In the genomic region with DNA sequence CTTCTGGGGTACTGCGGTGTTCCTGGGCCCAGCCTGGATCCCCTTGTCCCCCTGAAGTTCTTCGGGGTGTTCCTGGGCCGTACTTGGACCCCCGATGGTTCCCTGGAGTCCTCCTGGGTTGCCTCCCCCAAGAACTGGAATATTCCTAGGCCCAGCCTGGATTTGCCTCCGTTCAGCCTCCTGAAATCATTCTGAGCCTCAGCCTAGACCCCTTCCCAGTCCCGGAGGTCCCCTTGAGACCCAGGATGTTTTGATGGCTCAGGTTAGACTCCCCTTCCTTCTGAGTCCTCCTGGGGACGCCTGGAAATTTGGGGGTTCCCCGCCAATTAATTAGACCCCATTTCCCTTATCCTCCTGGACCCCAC, we compare ENCODE assay signal across 8 mouse cellular contexts. TPM values are rescaled to one million over a fixed set of nuclear protein-coding genes. Genes with fewer than 3 reads are reported as not detected.
A peak's percentile ranks its signal among the peaks of the same experiment; 100 is the strongest.
DNase-seq lines count a peak whose midpoint lies in the region; ATAC-seq and TF ChIP-seq lines count a peak whose summit lies in the region.

No protein-coding gene starts in this region.

- no peak for TF ChIP-seq EP300 in ES-Bruce4 (IDR thresholded peaks at IDR 0.05; ENCODE audit: insufficient read depth, low read depth, low read length)
- TF ChIP-seq EP300 in liver, postnatal 0 days (IDR thresholded peaks at IDR 0.05; ENCODE audit: low read depth): no peak

- no peaks in the 10 kb centered on the region for H3K27me3 ChIP-seq in heart, embryonic 13.5 days (replicated peaks)
- H3K27me3 ChIP-seq in ES-Bruce4 (ENCODE audit: control insufficient read depth, insufficient read depth, low read length, poor library complexity, severe bottlenecking): no peaks in the 10 kb centered on the region; the same call in 1 of the 2 replicates
- no peaks in the 10 kb centered on the region for H3K27me3 ChIP-seq in forebrain, embryonic 16.5 days (replicated peaks; ENCODE audit: control insufficient read depth, insufficient read depth, low read length)
- H3K27me3 ChIP-seq in liver, postnatal 0 days (ENCODE audit: insufficient read depth, low read length): peaks cover 24% of the 10 kb centered on the region

- H3K9me3 ChIP-seq in heart, embryonic 13.5 days: no peaks in the 10 kb centered on the region
- H3K9me3 ChIP-seq in ES-Bruce4 (replicated peaks; ENCODE audit: control insufficient read depth, insufficient read depth, low read length, poor library complexity, severe bottlenecking): no peaks in the 10 kb centered on the region
- H3K9me3 ChIP-seq in forebrain, embryonic 16.5 days (ENCODE audit: control insufficient read depth, low read length): no peaks in the 10 kb centered on the region
- H3K9me3 ChIP-seq in liver, postnatal 0 days (ENCODE audit: low read length): no peaks in the 10 kb centered on the region

- H3K27ac ChIP-seq in heart, embryonic 13.5 days (replicated peaks): peak overlapping the region; percentile 40
- no peak overlapping the region for H3K27ac ChIP-seq in ES-Bruce4 (ENCODE audit: insufficient read depth, low read length)
- peak overlapping the region; percentile 67 for H3K27ac ChIP-seq in forebrain, embryonic 16.5 days (ENCODE audit: low read length)
- H3K27ac ChIP-seq in liver, postnatal 0 days (ENCODE audit: low read depth): peak overlapping the region; percentile 96

- TF ChIP-seq CTCF in ES-Bruce4 (IDR thresholded peaks at IDR 0.05; ENCODE audit: low read depth, low read length): no peak
- no peak for TF ChIP-seq CTCF in liver, postnatal 0 days (IDR thresholded peaks at IDR 0.05; ENCODE audit: low read depth)

- DNase-seq in heart, postnatal 25 days (ENCODE audit: low spot score): no peak
- no peak for DNase-seq in liver, postnatal 0 days
- DNase-seq in urinary bladder, adult 2 months (ENCODE audit: low spot score): no peak
- no peak for DNase-seq in thymus, postnatal 10 days (ENCODE audit: low spot score in 2 of 2)
- DNase-seq in cerebellum, adult 9-11 months: no peak

- H3K4me1 ChIP-seq in heart, embryonic 13.5 days: peaks cover 22% of the 10 kb centered on the region
- H3K4me1 ChIP-seq in ES-Bruce4 (ENCODE audit: control insufficient read depth, insufficient read depth, low read length): peaks cover 3% of the 10 kb centered on the region
- H3K4me1 ChIP-seq in forebrain, embryonic 16.5 days (replicated peaks; ENCODE audit: control insufficient read depth, insufficient read depth, low read length): peaks cover 26% of the 10 kb centered on the region
- H3K4me1 ChIP-seq in liver, postnatal 0 days (ENCODE audit: insufficient read depth): peaks cover 5% of the 10 kb centered on the region

- H3K4me2 ChIP-seq in heart, embryonic 13.5 days: peak overlapping the region; percentile 93
- H3K4me2 ChIP-seq in forebrain, embryonic 16.5 days (ENCODE audit: low read length): peak overlapping the region; percentile 90
- H3K4me2 ChIP-seq in liver, postnatal 0 days (ENCODE audit: low read depth, low read length): peak overlapping the region; percentile 82

- peak overlapping the region; percentile 99 for H3K9ac ChIP-seq in heart, embryonic 13.5 days
- peak overlapping the region; percentile 97 for H3K9ac ChIP-seq in ES-Bruce4 (ENCODE audit: low read depth, poor library complexity, severe bottlenecking)
- H3K9ac ChIP-seq in forebrain, embryonic 16.5 days (replicated peaks; ENCODE audit: low read depth, low read length): peak overlapping the region; percentile 89
- H3K9ac ChIP-seq in liver, postnatal 0 days (replicated peaks): peak overlapping the region; percentile 91

- H3K4me3 ChIP-seq in heart, embryonic 13.5 days: peak overlapping the region; percentile 98
- peak overlapping the region; percentile 82 for H3K4me3 ChIP-seq in ES-Bruce4 (ENCODE audit: low read depth, low read length)
- peak overlapping the region; percentile 87 for H3K4me3 ChIP-seq in forebrain, embryonic 16.5 days (replicated peaks; ENCODE audit: low read length)
- H3K4me3 ChIP-seq in liver, postnatal 0 days (ENCODE audit: low read depth, low read length): peak overlapping the region; percentile 76

- no peak for ATAC-seq in heart, embryonic 13.5 days (ENCODE audit: extremely low read depth, insufficient number of reproducible peaks, low FRiP score, low TSS enrichment)
- peak; percentile 16; the same call in 1 of the 2 replicates for ATAC-seq in forebrain, embryonic 16.5 days
- no peak for ATAC-seq in liver, postnatal 0 days

- WGBS in heart, embryonic 13.5 days: 21% methylated on average over 8 of the region's 8 CpGs
- 19% methylated on average over 8 of the region's 8 CpGs for WGBS in forebrain, embryonic 16.5 days
- WGBS in liver, postnatal 0 days (ENCODE audit: insufficient replicate concordance): 35% methylated on average over 8 of the region's 8 CpGs

- TF ChIP-seq POLR2A in ES-Bruce4 (IDR thresholded peaks at IDR 0.05; ENCODE audit: insufficient read depth, low read length): no peak

- H3K36me3 ChIP-seq in heart, embryonic 13.5 days: no peaks in the 10 kb centered on the region
- no peaks in the 10 kb centered on the region for H3K36me3 ChIP-seq in ES-Bruce4 (ENCODE audit: control insufficient read depth, insufficient read depth, low read length, poor library complexity, severe bottlenecking)
- H3K36me3 ChIP-seq in forebrain, embryonic 16.5 days (ENCODE audit: control insufficient read depth, insufficient read depth): no peaks in the 10 kb centered on the region
- 0 out of 2 replicates have a peak, but pooled peaks cover 6% of the 10 kb centered on the region for H3K36me3 ChIP-seq in liver, postnatal 0 days (replicated peaks; ENCODE audit: insufficient read depth, low read length)

- intact Hi-C loops in heart, postnatal 25 days (cut with DNase I): loop anchor here (5.0 kb wide), 1 partner anchor 35 kb away; no protein-coding TSS in a partner anchor

RNA-seq across cellular contexts. Expression of a gene that starts 0.4 kb away (rescaled TPM):
- polyA plus RNA-seq in heart, embryonic 13.5 days (2015; fragmentation: Nextera tagmentation; extraction: Ambion mirVana): 36.7 and 41.7 TPM in 2 replicates
- 100 to 1,000 TPM; 204 to 227 TPM for total RNA-seq in heart, postnatal 25 days (2021)
- polyA plus RNA-seq in ES-Bruce4 (2011; ENCODE audit: insufficient read depth, insufficient read length, low read depth, missing spikeins): 56.0 and 57.7 TPM in 2 replicates
- 71.2 and 78.2 TPM in 2 replicates for polyA plus RNA-seq in forebrain, embryonic 16.5 days (2015; fragmentation: Nextera tagmentation; extraction: Ambion mirVana)
- polyA plus RNA-seq in liver, postnatal 0 days (2015; fragmentation: Nextera tagmentation; extraction: Ambion mirVana): 154 and 171 TPM in 2 replicates
- 75.1 and 81.3 TPM in 2 replicates for polyA plus RNA-seq in urinary bladder, adult 2 months (2012; rRNA removed)
